Mouse (Mus musculus) MEL-GATA-1-ER (cell line): Measurements from ENCODE around the gene Mag.
A peak's percentile ranks its signal among the peaks of the same experiment; 100 is the strongest.
"Not testable (repeated sequence)": the region's sequence is repeated elsewhere in the genome, so short reads cannot be mapped to it uniquely, and the experiment has no call there.

ENCODE experiments used
- DNase-seq: peaks from one replicate; pipeline ENCODE4 v3.0.0-alpha.2; 2012; ENCODE audit warnings: low read depth; ENCODE audit errors: extremely low read depth

Mag gene

DNA sequence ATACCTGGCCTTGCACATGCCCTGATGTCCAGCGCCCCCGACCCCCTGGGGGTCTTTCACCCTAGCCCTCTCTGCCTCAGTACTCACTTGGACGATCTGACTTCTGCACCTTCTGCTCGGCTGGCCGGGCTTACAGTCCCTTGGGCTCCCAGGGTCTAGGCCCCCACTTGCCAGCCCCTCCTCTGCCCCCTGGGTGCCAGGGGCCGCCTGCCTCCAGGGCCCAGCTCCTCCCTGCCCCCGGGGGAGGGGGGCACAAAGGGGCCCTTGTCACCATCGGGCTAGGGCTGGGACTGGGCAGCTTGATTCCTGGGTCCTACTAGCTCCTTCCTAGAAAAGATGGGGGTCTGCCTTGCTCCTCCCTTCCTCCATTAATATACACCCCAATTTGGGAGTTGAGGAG, at the start of gene Mag:
Mag (minus strand) TSS at position 142 of the 400 bp plus-strand sequence.
- DNase-seq, result no peak

GRCm38 (mm10) chr7:30964366-30964765, 49.7 kb upstream of the Mag start:
- DNase-seq, result no peak

DNA sequence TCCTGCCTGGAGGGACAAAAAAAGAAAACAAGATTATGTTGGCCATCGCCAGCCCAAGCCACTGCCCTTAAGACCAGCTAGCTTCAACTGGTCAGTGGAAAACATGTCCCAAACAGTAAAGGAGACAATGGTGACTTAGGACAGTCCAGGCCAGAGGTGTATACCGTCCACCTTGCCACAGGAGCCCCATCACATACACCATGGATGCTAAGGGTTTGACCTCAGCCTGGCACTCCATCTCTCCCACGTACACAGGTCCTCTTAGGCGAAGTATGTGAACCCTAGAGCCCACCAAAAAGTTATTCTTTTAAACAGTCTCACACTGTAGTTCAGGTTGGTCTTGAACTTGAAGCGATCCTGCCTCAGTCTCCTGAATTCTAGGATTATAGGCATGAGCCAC, 48.2 kb upstream of the Mag start:
- DNase-seq, result no peak

DNA sequence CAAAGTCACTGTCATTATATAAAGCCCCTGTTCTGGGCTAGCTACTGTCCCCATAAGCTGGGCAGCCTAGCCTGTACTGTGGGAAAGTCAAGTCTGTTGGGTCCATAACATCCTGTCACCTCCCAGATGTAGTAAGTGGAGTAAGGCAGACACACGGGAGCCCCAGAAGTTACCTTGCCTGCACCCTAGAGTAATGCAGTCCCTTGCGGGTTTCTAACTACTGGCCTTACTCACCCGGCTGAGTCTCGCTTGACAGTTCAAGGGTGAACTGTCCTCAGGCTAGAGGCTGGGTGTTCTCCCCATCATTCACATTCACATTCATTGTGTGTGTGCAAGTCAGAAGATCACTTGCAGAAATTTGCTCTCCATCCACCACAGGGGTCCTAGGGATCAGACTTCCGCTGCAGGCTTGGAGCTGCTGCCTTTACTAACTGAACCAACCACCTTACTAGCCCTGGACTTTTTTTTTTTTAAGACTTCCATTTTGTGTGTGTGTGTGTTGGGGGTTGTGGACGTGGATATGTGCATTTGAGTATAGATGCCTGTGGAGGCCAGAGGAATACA, 45.2 kb upstream of the Mag start:
- no peak for DNase-seq

- DNase-seq, result no peak
Observed at GRCm38 (mm10) chr7:30958866-30959487, 44.3 kb upstream of the Mag start.

DNA sequence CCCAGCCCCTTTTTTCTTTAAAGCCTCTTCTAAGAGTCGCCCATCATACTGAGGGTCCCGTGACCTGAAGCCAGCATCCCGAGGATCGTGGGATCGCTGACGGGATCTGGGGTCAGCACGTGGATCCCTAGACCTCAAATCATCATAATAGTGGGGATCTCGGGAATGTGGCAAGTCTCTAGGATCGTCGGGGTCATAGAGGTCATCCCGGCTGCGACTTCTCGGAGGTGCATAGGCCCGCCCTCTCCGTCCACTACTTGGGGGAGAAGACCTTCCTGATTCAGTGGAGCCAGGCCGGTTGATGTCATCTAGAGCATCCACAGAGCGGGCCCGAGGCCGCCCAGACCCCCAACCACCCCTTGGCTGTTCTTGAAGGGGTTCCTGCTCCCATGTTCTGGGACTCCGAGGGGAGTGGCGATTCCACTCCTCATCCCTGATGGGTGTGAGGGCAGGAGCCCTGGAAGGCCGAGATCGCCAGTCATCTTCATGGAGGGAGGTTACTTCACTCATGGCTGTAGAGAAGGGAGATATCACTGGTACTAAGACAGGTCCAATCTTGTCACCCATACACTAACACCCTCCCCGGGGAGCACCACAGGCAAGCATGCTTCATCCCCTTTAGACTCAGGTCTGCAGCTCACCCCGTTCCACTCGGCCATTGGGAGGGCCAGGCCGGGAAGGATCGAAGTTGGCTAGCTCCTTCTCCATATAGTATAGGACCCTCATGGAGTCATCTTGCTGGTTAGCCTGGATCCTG, 43.6 kb upstream of the Mag start:
- DNase-seq, result no peak

DNA sequence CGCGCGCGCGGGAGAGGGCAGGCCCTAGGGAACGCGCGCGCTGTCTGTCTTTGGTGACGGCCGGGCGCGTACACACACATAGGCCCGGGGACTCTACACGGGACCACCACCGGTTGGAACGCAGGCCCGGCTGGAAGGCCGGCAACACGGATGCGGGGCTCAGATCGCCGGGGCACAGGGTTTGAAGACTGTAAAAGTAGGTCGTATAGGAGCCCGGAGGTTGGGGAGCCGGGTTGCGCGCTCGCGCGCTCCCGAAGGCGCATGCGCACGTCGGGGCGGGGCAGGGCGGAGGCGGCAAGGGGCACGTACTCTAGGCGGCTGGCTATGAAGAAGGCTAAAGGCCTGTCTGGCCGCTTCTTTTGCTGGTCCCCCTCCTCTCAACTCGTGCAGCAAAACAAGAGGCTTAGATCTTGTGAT, 42.7 kb upstream of the Mag start:
- peak; percentile 58 for DNase-seq

- DNase-seq, result no peak
Observed at GRCm38 (mm10) chr7:30956756-30957366, 42.2 kb upstream of the Mag start, which contains the start of gene Usf2. Gene Usf2 (minus strand): TSS chr7:30956803.

DNA sequence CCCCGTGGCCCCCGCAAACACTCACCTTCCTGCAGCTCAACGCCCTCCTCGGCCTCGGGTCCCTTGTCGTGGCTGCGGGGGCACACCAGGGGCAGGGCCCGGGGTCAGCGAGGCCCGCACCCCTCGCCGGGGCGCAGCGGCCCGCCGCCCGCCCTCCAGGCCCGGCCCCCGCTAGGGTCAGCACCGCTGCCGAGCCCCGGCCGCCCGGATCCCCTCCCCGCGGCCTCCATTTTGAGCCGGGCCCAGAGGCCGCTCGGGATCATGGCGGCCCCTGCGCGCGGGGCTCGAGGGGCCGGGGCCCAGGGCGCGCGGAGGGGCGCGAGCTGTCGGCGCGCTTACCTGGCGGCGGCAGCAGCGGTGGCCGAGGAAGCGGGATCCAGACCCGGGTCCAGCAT, 41.7 kb upstream of the Mag start:
- no peak for DNase-seq

- no peak for DNase-seq
Observed at GRCm38 (mm10) chr7:30955584-30956356, 41.1 kb upstream of the Mag start.

DNA sequence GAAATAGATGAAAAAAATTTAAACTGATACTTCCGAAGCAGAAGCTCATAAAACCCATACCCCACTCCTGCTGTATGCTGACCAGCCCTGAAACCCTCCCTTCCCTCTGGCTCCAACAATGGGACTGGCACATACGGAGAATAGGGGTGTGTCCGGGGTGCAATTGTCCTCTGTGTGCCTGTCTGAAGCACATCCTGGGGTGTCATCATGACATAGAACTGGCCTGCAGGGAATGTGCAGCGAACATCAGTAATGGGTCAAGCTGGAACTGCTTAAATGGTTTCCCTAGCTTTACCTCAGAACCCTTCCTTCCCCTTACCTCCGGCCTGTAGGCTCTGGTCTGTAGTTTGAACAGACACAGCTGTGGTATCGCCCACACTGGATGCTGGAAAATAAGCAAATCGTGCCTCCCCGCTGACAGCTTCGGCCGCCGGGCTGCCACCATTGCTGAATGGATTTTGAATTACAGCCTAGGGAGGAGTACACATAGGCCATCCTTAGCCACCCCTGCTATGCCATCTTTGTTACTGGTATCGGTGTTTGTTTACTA, 40.4 kb upstream of the Mag start:
- no peak for DNase-seq

GRCm38 (mm10) chr7:30954036-30954435, 39.4 kb upstream of the Mag start:
- no peak for DNase-seq

DNA sequence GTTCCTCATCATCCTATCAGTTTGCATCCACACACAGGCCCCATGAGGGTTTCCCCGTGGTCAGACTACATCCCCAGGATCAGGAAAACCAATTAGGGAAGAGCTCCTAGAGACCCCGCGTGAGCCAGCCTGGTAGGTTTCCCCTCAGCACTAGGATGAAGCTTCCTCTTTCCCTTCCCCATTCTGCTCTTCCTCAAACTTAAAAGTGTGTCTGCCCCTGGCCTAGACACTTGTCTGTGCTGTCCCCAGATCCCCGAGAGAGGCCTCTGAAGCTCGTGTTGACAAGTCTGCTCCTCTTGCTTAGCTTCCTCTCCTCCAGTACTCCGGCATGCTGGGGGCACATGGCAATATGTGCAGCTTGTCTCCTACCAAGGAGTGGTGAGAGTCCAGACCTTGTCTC, 38.8 kb upstream of the Mag start:
- DNase-seq, result peak; percentile 20

DNA sequence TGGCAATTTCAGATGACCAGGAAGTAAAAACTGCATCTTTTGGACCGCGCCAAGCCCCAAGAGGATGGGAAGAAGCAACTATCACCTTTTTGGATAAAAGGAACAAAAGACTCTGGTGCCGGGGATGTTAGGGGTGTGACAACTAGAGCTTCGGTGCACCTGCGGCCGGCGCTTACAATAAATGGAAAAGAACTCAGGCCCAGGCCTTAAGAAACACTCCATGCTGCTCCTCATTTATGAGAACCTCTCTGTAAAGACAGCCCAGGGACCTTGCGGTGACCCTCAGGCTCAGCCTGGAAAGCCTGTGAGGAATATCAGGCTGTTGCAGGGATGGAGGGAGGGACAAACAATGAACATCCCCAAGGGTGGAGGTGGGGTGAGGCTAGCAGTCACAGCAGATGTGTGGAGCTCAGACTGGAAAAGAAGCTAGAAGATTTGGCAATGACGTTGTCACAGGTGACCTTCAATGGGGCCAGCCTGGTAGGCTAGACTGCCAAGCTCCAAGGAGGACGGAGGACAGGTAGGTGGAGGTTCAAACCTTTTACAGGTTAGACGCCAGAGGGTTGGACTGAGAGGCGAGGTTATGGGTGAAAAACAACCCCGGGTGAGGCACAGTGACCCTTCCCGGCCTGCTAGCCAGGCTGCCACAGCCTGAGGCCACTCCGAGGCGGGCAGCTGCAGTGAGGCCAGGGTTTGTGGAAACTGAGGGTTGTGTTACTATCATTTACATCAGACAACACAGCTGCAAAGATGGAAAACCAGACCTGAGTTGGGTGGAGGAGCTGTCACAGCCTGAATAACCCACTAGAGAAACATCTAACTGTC, 38.0 kb upstream of the Mag start:
- no peak for DNase-seq

GRCm38 (mm10) chr7:30949902-30950301, 35.2 kb upstream of the Mag start:
- not testable (repeated sequence) for DNase-seq

GRCm38 (mm10) chr7:30945876-30946275, 31.2 kb upstream of the Mag start:
- DNase-seq, result no peak

GRCm38 (mm10) chr7:30945466-30945865, 30.8 kb upstream of the Mag start:
- DNase-seq, result not testable (repeated sequence)

GRCm38 (mm10) chr7:30944706-30945105, 30.0 kb upstream of the Mag start:
- not testable (repeated sequence) for DNase-seq

GRCm38 (mm10) chr7:30943909-30944635, 29.4 kb upstream of the Mag start, which contains the start of gene Hamp:
Gene Hamp (minus strand): TSS chr7:30944032.
- DNase-seq, result no peak
